Mouse (Mus musculus) G1E (cell line): ENCODE measurements around the gene Plxna2.

Source experiments
- GATA1 ChIP-seq: IDR thresholded peaks from 2 replicates; pipeline ENCODE4 v1.6.1; 2012; ENCODE audit warnings: borderline replicate concordance, low read length, inconsistent platforms, mixed read lengths
- POLR2AphosphoS5 ChIP-seq: IDR thresholded peaks from 2 replicates; pipeline ENCODE4 v1.6.1; 2012; ENCODE audit warnings: low read depth, low read length, inconsistent platforms; ENCODE audit not compliant: insufficient replicate concordance

GRCm38 (mm10) chr1:194762896-194763295, 144.9 kb downstream of the Plxna2 start:
- TF ChIP-seq GATA1 (no peak), POLR2AphosphoS5 (no peak)
